Mouse (Mus musculus) embryonic fibroblast, embryonic 13.5 days (primary cell): ENCODE data around the gene Usp10.
A peak's percentile ranks its signal among the peaks of the same experiment; 100 is the strongest.

ENCODE experiments used
- CTCF ChIP-seq: IDR thresholded peaks from 2 replicates; pipeline ENCODE4 v1.5.1; 2011; ENCODE audit warnings: mild to moderate bottlenecking, control low read depth, low read length, moderate library complexity, borderline replicate concordance; ENCODE audit not compliant: insufficient read depth
- POLR2A ChIP-seq: IDR thresholded peaks from 2 replicates; pipeline ENCODE4 v1.6.1; 2011; ENCODE audit warnings: low read depth, mild to moderate bottlenecking, control low read depth, low read length, moderate library complexity

DNA sequence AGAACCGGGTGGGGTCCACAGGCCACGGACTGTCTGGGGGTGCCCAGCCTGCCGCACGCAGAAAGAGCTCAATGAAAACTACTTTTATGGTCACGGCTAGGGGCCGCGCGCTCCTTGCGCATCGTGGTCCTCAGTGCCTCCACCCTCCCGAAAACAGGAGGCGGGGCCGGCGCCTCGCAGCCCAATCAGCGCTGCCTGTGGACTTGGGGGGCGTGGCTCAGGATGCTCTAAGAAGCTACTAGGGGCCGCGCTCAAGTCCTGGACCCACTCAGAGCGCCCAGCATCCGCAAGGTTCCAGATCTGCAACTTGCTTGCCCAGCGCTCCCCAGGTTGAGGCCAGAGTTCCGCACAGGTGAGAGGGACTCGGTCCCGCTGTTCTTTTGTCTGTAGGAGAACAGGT is 82.1 kb downstream of the Usp10 start, which contains the start of gene Crispld2:
- TF ChIP-seq POLR2A (peak; percentile 90), CTCF (peak; percentile 35; the same call in 1 of the 2 replicates)
